Mouse (Mus musculus) forebrain, postnatal 0 days (tissue): ENCODE measurements around the gene Nos1ap. TPM values are rescaled to one million over a fixed set of nuclear protein-coding genes. Genes with fewer than 3 reads are reported as not detected.

Experiments
- ATAC-seq: fragments of 200-750 bp; cut with Nextera tagmentation; 2 replicates; pipeline ENCODE4 v1.8.0; 2017; ENCODE audit warnings: mild to moderate bottlenecking, moderate library complexity
- DNase-seq: peaks from one replicate; pipeline ENCODE4 v3.0.0-alpha.2; 2015
- H3K27ac ChIP-seq: fragments of 300-500 bp; sonication (generic); 2 replicates; pipeline ENCODE4 v1.5.1; 2014; ENCODE audit warnings: low read depth, mild to moderate bottlenecking, antibody characterized with exemption, low read length, moderate library complexity, mixed read lengths
- H3K27me3 ChIP-seq: fragments of 300-500 bp; sonication (generic); 2 replicates; pipeline ENCODE4 v1.6.1; 2014; ENCODE audit warnings: mild to moderate bottlenecking, low read length, mixed read lengths; ENCODE audit not compliant: insufficient read depth
- H3K36me3 ChIP-seq: fragments of 300-500 bp; sonication (generic); 2 replicates; pipeline ENCODE4 v1.6.1; 2014; ENCODE audit warnings: mild to moderate bottlenecking, moderate library complexity; ENCODE audit not compliant: insufficient read depth
- H3K4me1 ChIP-seq: fragments of 300-500 bp; sonication (generic); 2 replicates; pipeline ENCODE4 v1.6.1; 2014; ENCODE audit warnings: antibody characterized with exemption; ENCODE audit not compliant: insufficient read depth
- H3K4me2 ChIP-seq: fragments of 300-500 bp; sonication (generic); 2 replicates; pipeline ENCODE4 v1.6.1; 2014; ENCODE audit warnings: low read depth, mild to moderate bottlenecking, moderate library complexity
- H3K4me3 ChIP-seq: fragments of 300-500 bp; sonication (generic); 2 replicates; pipeline ENCODE4 v1.5.1; 2014; ENCODE audit warnings: low read depth, low read length, mixed read lengths
- H3K9ac ChIP-seq: fragments of 300-500 bp; sonication (generic); 2 replicates; pipeline ENCODE4 v1.6.1; 2014; ENCODE audit warnings: mild to moderate bottlenecking
- H3K9me3 ChIP-seq: fragments of 300-500 bp; sonication (generic); 2 replicates; pipeline ENCODE4 v1.6.1; 2016; ENCODE audit warnings: low read length
- CTCF ChIP-seq: sonication (generic); IDR thresholded peaks from 2 replicates; pipeline ENCODE4 v1.5.1; 2016; ENCODE audit warnings: antibody characterized with exemption, control low read depth, low read depth
- WGBS: fragments of 180-500 bp; shearing (Covaris S2); extraction: QIAGEN DNeasy Blood & Tissue Kit; methylation state at CpG from one replicate; pipeline ENCODE4 v1.1.7; 2014; 5-methylcytosine and 5-hydroxymethylcytosine counted together
- polyA plus RNA-seq: library from polyadenylated mRNA; unstranded; fragments of >200 nt; fragmentation: Nextera tagmentation; extraction: Ambion mirVana; gene quantifications from 2 replicates; pipeline ENCODE4 v1.2.1, GENCODE M21; 2015
- total RNA-seq: library from RNA; depleted of rRNA; stranded (reverse); fragments of >200 nt; gene quantifications from 2 replicates; pipeline ENCODE4 v1.2.3, GENCODE M21; 2014

Nos1ap gene
- total and polyA plus RNA-seq, 2 experiments from 2014 or later, result 12.4 to 14.8 TPM

DNA sequence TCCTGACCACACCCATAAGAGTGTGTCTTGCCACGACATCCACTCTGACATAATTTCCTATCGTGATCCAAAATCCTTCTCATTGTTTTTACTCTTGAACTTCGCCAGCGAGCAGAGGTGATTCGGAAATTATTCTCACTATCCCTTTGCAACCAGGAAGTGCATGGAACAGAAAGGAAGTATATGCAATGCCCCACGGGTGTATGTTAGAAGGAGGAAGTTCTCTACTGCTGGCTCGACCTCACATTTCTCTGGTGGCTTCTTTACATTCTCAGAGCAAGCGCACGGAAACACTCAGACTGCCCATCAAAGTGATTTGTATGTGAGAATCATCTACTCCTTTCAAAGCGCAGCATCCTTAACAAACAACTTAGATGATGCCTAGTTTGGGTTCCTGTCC lies 284.7 kb downstream of the Nos1ap start:
- H3K4me1 ChIP-seq, result no peaks in the 10 kb centered on the region
- no peak overlapping the region for H3K27ac ChIP-seq
- no peak overlapping the region for H3K4me2 ChIP-seq
- WGBS, result 93% methylated on average over 10 of the region's 10 CpGs
- H3K4me3 ChIP-seq, result no peak overlapping the region
- no peaks in the 10 kb centered on the region for H3K27me3 ChIP-seq
- TF ChIP-seq CTCF, result no peak
- ATAC-seq, result no peak
- no peaks in the 10 kb centered on the region for H3K36me3 ChIP-seq
- no peaks in the 10 kb centered on the region for H3K9me3 ChIP-seq
- H3K9ac ChIP-seq, result no peak overlapping the region
- DNase-seq, result no peak

DNA sequence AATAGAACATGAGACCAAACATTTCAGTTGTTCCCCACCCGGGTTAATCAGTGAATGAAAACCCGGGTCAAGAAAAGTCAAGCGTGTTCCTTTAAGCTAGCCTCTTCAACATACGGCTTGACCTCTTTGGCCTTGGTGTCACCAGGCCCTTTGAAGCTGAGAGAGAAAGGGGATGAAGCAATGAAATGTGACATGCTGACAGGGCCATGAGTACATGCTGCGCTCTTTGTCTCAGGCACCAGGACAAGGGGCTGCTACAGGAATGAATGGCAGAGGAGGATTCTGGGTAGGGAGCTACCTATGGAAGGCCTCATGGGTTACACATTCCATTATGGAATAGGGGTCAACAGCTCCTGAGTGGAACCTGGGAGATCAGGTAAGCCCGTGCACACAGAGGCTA lies 286.6 kb downstream of the Nos1ap start:
- Histone ChIP-seq H3K36me3 (no peaks in the 10 kb centered on the region), H3K4me2 (no peak overlapping the region), H3K4me3 (no peak overlapping the region), H3K9me3 (no peaks in the 10 kb centered on the region), H3K4me1 (no peaks in the 10 kb centered on the region), H3K27ac (no peak overlapping the region), H3K9ac (no peak overlapping the region), H3K27me3 (no peaks in the 10 kb centered on the region)
- no peak for DNase-seq
- no peak for TF ChIP-seq CTCF
- no peak for ATAC-seq
- 81% methylated on average over 6 of the region's 6 CpGs for WGBS

- WGBS, result 86% methylated on average over 6 of the region's 6 CpGs
- no peaks in the 10 kb centered on the region for H3K36me3 ChIP-seq
- no peak for TF ChIP-seq CTCF
Measured at GRCm38 (mm10) chr1:170302456-170302855, 287.2 kb downstream of the Nos1ap start.

DNA sequence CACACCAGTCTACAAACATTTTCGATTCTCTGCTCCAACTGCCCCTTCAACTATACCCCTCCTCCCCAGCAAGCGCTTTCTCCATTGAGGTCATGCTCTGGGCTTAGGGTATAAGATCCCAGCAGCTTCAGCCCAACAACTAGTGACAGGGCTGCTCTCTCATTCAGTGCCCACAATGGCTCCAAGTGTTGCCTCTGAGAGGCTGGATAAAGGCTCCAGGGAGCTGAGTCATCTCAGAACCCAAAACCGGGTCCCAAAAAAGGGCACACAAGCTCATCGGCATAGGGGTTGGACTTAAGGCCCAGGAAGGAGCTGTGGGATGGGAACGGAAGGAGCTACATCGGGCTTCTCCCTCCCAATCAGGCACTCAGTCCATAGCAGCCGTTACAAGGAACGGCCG lies 288.0 kb downstream of the Nos1ap start:
- Histone ChIP-seq H3K27ac (no peak overlapping the region), H3K4me2 (no peak overlapping the region), H3K36me3 (no peaks in the 10 kb centered on the region), H3K4me3 (no peak overlapping the region), H3K27me3 (no peaks in the 10 kb centered on the region), H3K9ac (no peak overlapping the region), H3K4me1 (no peaks in the 10 kb centered on the region), H3K9me3 (no peaks in the 10 kb centered on the region)
- no peak for TF ChIP-seq CTCF
- 93% methylated on average over 9 of the region's 9 CpGs for WGBS
- no peak for DNase-seq
- no peak for ATAC-seq

More at GRCm38 (mm10) chr1:170302456-170302855, 287.2 kb downstream of the Nos1ap start:
- Histone ChIP-seq H3K27me3 (no peaks in the 10 kb centered on the region), H3K4me2 (no peak overlapping the region), H3K4me3 (no peak overlapping the region), H3K9me3 (no peaks in the 10 kb centered on the region), H3K4me1 (no peaks in the 10 kb centered on the region), H3K27ac (no peak overlapping the region), H3K9ac (no peak overlapping the region)
- DNase-seq (no peak), ATAC-seq (no peak)

- no peak overlapping the region for H3K4me2 ChIP-seq
- no peak overlapping the region for H3K9ac ChIP-seq
- H3K27me3 ChIP-seq, result no peaks in the 10 kb centered on the region
- no peak overlapping the region for H3K4me3 ChIP-seq
- no peak for DNase-seq
- TF ChIP-seq CTCF, result no peak
- no peak for ATAC-seq
- H3K27ac ChIP-seq, result no peak overlapping the region
- no peaks in the 10 kb centered on the region for H3K9me3 ChIP-seq
- H3K4me1 ChIP-seq, result no peaks in the 10 kb centered on the region
- H3K36me3 ChIP-seq, result no peaks in the 10 kb centered on the region
- WGBS, result 86% methylated on average over 4 of the region's 4 CpGs
Measured at GRCm38 (mm10) chr1:170299496-170299895, 290.2 kb downstream of the Nos1ap start.

GRCm38 (mm10) chr1:170294786-170295570 lies 294.7 kb downstream of the Nos1ap start:
- Histone ChIP-seq H3K4me1 (no peaks in the 10 kb centered on the region), H3K9me3 (no peaks in the 10 kb centered on the region), H3K27me3 (no peaks in the 10 kb centered on the region), H3K4me2 (no peak overlapping the region), H3K4me3 (no peak overlapping the region), H3K36me3 (no peaks in the 10 kb centered on the region), H3K27ac (no peak overlapping the region), H3K9ac (no peak overlapping the region)
- DNase-seq (no peak), ATAC-seq (no peak)
- TF ChIP-seq CTCF, result no peak
- WGBS, result 63% methylated on average over 15 of the region's 15 CpGs

DNA sequence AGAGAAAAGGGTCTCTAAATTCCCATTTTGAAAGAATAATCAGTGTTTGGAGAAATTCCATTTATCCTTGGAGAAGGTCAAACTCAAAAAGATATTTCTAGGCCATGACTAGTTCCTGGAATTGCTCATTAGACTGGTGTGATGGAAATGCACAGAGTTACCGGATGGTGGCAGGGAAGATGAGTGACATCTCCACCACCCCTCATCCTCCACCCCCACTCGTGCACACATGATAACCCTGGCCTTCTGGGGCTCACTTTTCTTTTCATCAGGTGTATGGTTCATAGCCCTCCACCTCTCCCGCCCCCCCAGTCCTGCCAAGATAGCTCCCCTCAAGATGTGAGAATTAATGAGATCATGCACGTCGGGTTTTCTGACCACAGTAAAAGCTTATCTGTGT lies 296.4 kb downstream of the Nos1ap start:
- H3K9me3 ChIP-seq, result no peaks in the 10 kb centered on the region
- ATAC-seq (no peak), DNase-seq (no peak)
- H3K36me3 ChIP-seq, result no peaks in the 10 kb centered on the region
- WGBS, result 73% methylated on average over 5 of the region's 5 CpGs
- no peak for TF ChIP-seq CTCF
- H3K9ac ChIP-seq, result no peak overlapping the region
- H3K4me1 ChIP-seq, result no peaks in the 10 kb centered on the region
- H3K27ac ChIP-seq, result no peak overlapping the region
- H3K27me3 ChIP-seq, result no peaks in the 10 kb centered on the region
- no peak overlapping the region for H3K4me2 ChIP-seq
- no peak overlapping the region for H3K4me3 ChIP-seq
